Mouse (Mus musculus): Measurements from ENCODE around the gene Chil1. TPM values are rescaled to one million over a fixed set of nuclear protein-coding genes. Genes with fewer than 3 reads are reported as not detected.

Gene Chil1
- polyA plus RNA-seq, 1 experiment from 2014 or later: 19.3 TPM

GRCm38 (mm10) chr1:134168567-134168966, 13.4 kb upstream of the Chil1 start:
- Histone ChIP-seq H3K9ac (replicated peaks) (no peak overlapping the region), H3K4me3 (ENCODE audit: low read depth, low read length) (no peak overlapping the region), H3K36me3 (replicated peaks; ENCODE audit: insufficient read depth, low read length) (no peaks in the 10 kb centered on the region), H3K9me3 (ENCODE audit: low read length) (no peaks in the 10 kb centered on the region), H3K27ac (ENCODE audit: low read depth) (no peak overlapping the region), H3K4me1 (ENCODE audit: insufficient read depth) (peaks cover 8% of the 10 kb centered on the region), H3K4me2 (ENCODE audit: low read depth, low read length) (no peak overlapping the region), H3K27me3 (ENCODE audit: insufficient read depth, low read length) (no peaks in the 10 kb centered on the region)
- WGBS (ENCODE audit: insufficient replicate concordance): 42% methylated on average over 3 of the region's 3 CpGs
- no peak for ATAC-seq
- TF ChIP-seq EP300 (IDR thresholded peaks at IDR 0.05; ENCODE audit: low read depth): no peak
- TF ChIP-seq CTCF (IDR thresholded peaks at IDR 0.05; ENCODE audit: low read depth): no peak
- no peak for DNase-seq

DNA sequence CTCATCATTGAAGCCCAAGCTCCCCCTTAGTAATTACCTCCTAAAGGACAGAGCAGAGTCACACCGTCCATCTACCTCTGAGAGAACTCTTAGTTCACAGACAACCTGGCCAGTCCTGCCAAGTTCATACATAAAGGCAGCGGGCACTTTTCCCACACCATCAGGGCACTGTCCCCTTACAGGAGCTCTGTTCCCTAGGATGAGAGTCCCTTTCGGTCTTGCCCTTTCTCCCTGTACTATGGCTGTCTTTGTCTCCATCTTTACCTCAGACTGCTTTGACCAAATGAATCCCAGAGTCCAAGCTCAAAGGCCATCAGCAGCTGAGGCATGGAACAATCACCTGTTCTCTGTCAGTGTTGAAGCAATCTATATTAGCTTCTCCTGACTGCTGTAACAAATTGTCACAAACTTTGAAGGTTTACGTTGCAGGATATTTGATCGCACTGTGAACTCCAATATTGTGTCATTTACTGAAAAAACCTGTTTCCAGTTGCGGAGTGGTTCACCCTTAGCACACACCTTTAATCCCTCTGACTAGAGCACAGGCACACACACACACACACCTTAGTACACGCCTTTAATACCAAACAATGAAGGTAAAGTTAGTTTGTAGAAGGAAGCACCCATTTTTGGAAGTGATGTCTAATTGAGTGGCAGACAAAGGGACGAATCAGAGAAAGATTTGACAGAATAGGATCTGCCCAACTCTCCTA, 12.8 kb upstream of the Chil1 start:
- Histone ChIP-seq H3K4me2 (ENCODE audit: low read depth, low read length) (no peak overlapping the region), H3K9ac (replicated peaks) (no peak overlapping the region), H3K4me3 (ENCODE audit: low read depth, low read length) (no peak overlapping the region), H3K27ac (ENCODE audit: low read depth) (no peak overlapping the region), H3K4me1 (ENCODE audit: insufficient read depth) (peaks cover 5% of the 10 kb centered on the region), H3K9me3 (ENCODE audit: low read length) (no peaks in the 10 kb centered on the region), H3K36me3 (replicated peaks; ENCODE audit: insufficient read depth, low read length) (no peaks in the 10 kb centered on the region), H3K27me3 (ENCODE audit: insufficient read depth, low read length) (no peaks in the 10 kb centered on the region)
- DNase-seq (no peak), ATAC-seq (no peak)
- TF ChIP-seq CTCF (IDR thresholded peaks at IDR 0.05; ENCODE audit: low read depth) (no peak), EP300 (IDR thresholded peaks at IDR 0.05; ENCODE audit: low read depth) (no peak)
- 79% methylated on average over 8 of the region's 8 CpGs for WGBS (ENCODE audit: insufficient replicate concordance)

DNA sequence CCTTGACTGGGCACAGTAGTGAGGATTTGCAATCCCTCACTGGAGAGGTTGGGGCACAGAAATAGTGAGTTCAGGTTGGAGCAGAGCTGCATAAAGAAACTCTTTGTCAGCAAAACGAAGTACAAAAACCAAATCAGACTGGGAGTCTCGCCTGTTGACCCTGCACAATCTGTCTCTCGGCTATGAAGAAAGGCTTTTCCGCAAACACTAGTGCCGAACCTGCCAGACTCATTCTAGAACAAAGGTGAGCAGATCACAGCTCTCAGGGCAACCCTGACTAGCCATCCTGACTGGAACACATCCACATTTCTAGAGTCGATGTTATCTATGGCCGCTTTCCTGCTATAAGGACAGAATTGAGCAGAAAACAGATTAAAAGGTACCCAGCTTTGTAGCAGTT, 8.9 kb upstream of the Chil1 start:
- no peaks in the 10 kb centered on the region for H3K27me3 ChIP-seq (ENCODE audit: insufficient read depth, low read length)
- peak overlapping the region; percentile 48; the same call in 1 of the 2 replicates for H3K27ac ChIP-seq (ENCODE audit: low read depth)
- peak; percentile 84 for ATAC-seq
- DNase-seq: no peak
- no peak overlapping the region for H3K4me2 ChIP-seq (ENCODE audit: low read depth, low read length)
- H3K9me3 ChIP-seq (ENCODE audit: low read length): no peaks in the 10 kb centered on the region
- TF ChIP-seq CTCF (IDR thresholded peaks at IDR 0.05; ENCODE audit: low read depth) (no peak), EP300 (IDR thresholded peaks at IDR 0.05; ENCODE audit: low read depth) (no peak)
- WGBS (ENCODE audit: insufficient replicate concordance): 54% methylated on average over 7 of the region's 7 CpGs
- no peak overlapping the region for H3K9ac ChIP-seq (replicated peaks)
- no peak overlapping the region for H3K4me3 ChIP-seq (ENCODE audit: low read depth, low read length)
- H3K36me3 ChIP-seq (replicated peaks; ENCODE audit: insufficient read depth, low read length): no peaks in the 10 kb centered on the region
- H3K4me1 ChIP-seq (ENCODE audit: insufficient read depth): no peaks in the 10 kb centered on the region

DNA sequence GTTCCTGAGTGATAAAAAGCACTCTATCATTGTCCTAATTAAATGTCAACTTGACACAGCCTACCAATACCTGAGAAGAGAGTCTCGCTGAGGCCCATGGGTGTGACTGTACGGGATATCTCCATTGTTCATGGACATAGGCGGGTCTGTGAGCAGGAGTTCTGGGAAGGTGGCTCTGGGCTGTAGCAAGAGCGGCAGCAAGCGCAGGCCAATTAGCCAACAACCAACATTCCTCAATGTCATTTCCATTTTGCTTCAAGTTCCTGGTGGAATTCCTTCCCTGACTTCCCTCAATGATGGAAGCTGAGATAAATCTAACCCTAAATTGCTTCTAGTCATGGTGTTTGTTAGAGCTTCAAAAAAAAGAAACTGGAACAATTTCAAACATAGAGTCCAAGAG, 4.0 kb upstream of the Chil1 start:
- Histone ChIP-seq H3K27ac (ENCODE audit: low read depth) (no peak overlapping the region), H3K4me3 (ENCODE audit: low read depth, low read length) (no peak overlapping the region), H3K4me2 (ENCODE audit: low read depth, low read length) (no peak overlapping the region), H3K36me3 (replicated peaks; ENCODE audit: insufficient read depth, low read length) (no peaks in the 10 kb centered on the region), H3K9me3 (ENCODE audit: low read length) (no peaks in the 10 kb centered on the region), H3K4me1 (ENCODE audit: insufficient read depth) (peaks cover 6% of the 10 kb centered on the region; the same call in 1 of the 2 replicates), H3K27me3 (ENCODE audit: insufficient read depth, low read length) (no peaks in the 10 kb centered on the region), H3K9ac (replicated peaks) (no peak overlapping the region)
- DNase-seq (no peak), ATAC-seq (no peak)
- no peak for TF ChIP-seq CTCF (IDR thresholded peaks at IDR 0.05; ENCODE audit: low read depth)
- no peak for TF ChIP-seq EP300 (IDR thresholded peaks at IDR 0.05; ENCODE audit: low read depth)
- 77% methylated on average over 5 of the region's 5 CpGs for WGBS (ENCODE audit: insufficient replicate concordance)

GRCm38 (mm10) chr1:134184089-134184488, 2.1 kb downstream of the Chil1 start:
- Histone ChIP-seq H3K4me3 (ENCODE audit: low read depth, low read length) (peak overlapping the region; percentile 31), H3K9ac (replicated peaks) (no peak overlapping the region), H3K4me2 (ENCODE audit: low read depth, low read length) (peak overlapping the region; percentile 32; the same call in 1 of the 2 replicates), H3K4me1 (ENCODE audit: insufficient read depth) (peaks cover 6% of the 10 kb centered on the region; the same call in 1 of the 2 replicates), H3K36me3 (replicated peaks; ENCODE audit: insufficient read depth, low read length) (no peaks in the 10 kb centered on the region), H3K9me3 (ENCODE audit: low read length) (no peaks in the 10 kb centered on the region), H3K27me3 (ENCODE audit: insufficient read depth, low read length) (no peaks in the 10 kb centered on the region; the same call in 1 of the 2 replicates), H3K27ac (ENCODE audit: low read depth) (peak overlapping the region; percentile 39; the same call in 1 of the 2 replicates)
- WGBS (ENCODE audit: insufficient replicate concordance): 72% methylated on average over 4 of the region's 4 CpGs
- ATAC-seq (no peak), DNase-seq (no peak)
- TF ChIP-seq CTCF (IDR thresholded peaks at IDR 0.05; ENCODE audit: low read depth) (no peak), EP300 (IDR thresholded peaks at IDR 0.05; ENCODE audit: low read depth) (no peak)

GRCm38 (mm10) chr1:134188217-134188616, 6.2 kb downstream of the Chil1 start:
- no peak for DNase-seq
- H3K9ac ChIP-seq (replicated peaks): no peak overlapping the region
- ATAC-seq: no peak

More at GRCm38 (mm10) chr1:134188217-134188616, 6.2 kb downstream of the Chil1 start:
- Histone ChIP-seq H3K4me1 (ENCODE audit: insufficient read depth) (no peaks in the 10 kb centered on the region), H3K9me3 (ENCODE audit: low read length) (no peaks in the 10 kb centered on the region), H3K27ac (ENCODE audit: low read depth) (no peak overlapping the region), H3K36me3 (replicated peaks; ENCODE audit: insufficient read depth, low read length) (no peaks in the 10 kb centered on the region), H3K27me3 (ENCODE audit: insufficient read depth, low read length) (no peaks in the 10 kb centered on the region; the same call in 1 of the 2 replicates), H3K4me3 (ENCODE audit: low read depth, low read length) (no peak overlapping the region), H3K4me2 (ENCODE audit: low read depth, low read length) (no peak overlapping the region)
- no peak for TF ChIP-seq CTCF (IDR thresholded peaks at IDR 0.05; ENCODE audit: low read depth)
- TF ChIP-seq EP300 (IDR thresholded peaks at IDR 0.05; ENCODE audit: low read depth): no peak
- WGBS (ENCODE audit: insufficient replicate concordance): 77% methylated on average over 5 of the region's 5 CpGs

Measured in liver, postnatal 0 days (tissue).